Mouse (Mus musculus) stomach, embryonic 15.5 days (tissue): Measurements from ENCODE around the gene Clcnka. TPM values are rescaled to one million over a fixed set of nuclear protein-coding genes. Genes with fewer than 3 reads are reported as not detected.

ENCODE experiments used
- ATAC-seq: fragments of 200-750 bp; cut with Nextera tagmentation; 2 replicates; pipeline ENCODE4 v1.8.0; 2017; ENCODE audit warnings: low read depth, moderate number of reproducible peaks, moderate TSS enrichment; ENCODE audit not compliant: insufficient read depth, low FRiP score
- H3K27ac ChIP-seq: fragments of 300-500 bp; sonication (generic); 2 replicates; pipeline ENCODE4 v1.5.1; 2015; ENCODE audit warnings: mild to moderate bottlenecking, inconsistent platforms
- H3K27me3 ChIP-seq: fragments of 300-500 bp; sonication (generic); replicated peaks from 2 replicates; pipeline ENCODE4 v1.6.1; 2015; ENCODE audit warnings: inconsistent platforms
- H3K36me3 ChIP-seq: fragments of 300-500 bp; sonication (generic); 2 replicates; pipeline ENCODE4 v1.6.1; 2015; ENCODE audit warnings: inconsistent platforms
- H3K4me1 ChIP-seq: fragments of 300-500 bp; sonication (generic); 2 replicates; pipeline ENCODE4 v1.6.1; 2015; ENCODE audit warnings: inconsistent platforms
- H3K4me2 ChIP-seq: fragments of 300-500 bp; sonication (generic); 2 replicates; pipeline ENCODE4 v1.6.1; 2015; ENCODE audit warnings: mild to moderate bottlenecking, inconsistent platforms
- H3K4me3 ChIP-seq: fragments of 300-500 bp; sonication (generic); replicated peaks from 2 replicates; pipeline ENCODE4 v1.5.1; 2015; ENCODE audit warnings: inconsistent platforms
- H3K9ac ChIP-seq: fragments of 300-500 bp; sonication (generic); 2 replicates; pipeline ENCODE4 v1.6.1; 2015; ENCODE audit warnings: inconsistent platforms
- H3K9me3 ChIP-seq: fragments of 300-500 bp; sonication (generic); 2 replicates; pipeline ENCODE4 v1.6.1; 2016; ENCODE audit warnings: inconsistent platforms
- WGBS: fragments of 180-500 bp; shearing (Covaris S2); methylation state at CpG from one replicate; pipeline ENCODE4 v1.1.7; 2015; 5-methylcytosine and 5-hydroxymethylcytosine counted together
- polyA plus RNA-seq: library from polyadenylated mRNA; unstranded; fragments of >200 nt; fragmentation: Nextera tagmentation; extraction: Ambion mirVana; gene quantifications from 2 replicates; pipeline ENCODE4 v1.2.1, GENCODE M21; 2015

The Clcnka gene
- polyA plus RNA-seq = 0.21 and 0.35 TPM in 2 replicates

DNA sequence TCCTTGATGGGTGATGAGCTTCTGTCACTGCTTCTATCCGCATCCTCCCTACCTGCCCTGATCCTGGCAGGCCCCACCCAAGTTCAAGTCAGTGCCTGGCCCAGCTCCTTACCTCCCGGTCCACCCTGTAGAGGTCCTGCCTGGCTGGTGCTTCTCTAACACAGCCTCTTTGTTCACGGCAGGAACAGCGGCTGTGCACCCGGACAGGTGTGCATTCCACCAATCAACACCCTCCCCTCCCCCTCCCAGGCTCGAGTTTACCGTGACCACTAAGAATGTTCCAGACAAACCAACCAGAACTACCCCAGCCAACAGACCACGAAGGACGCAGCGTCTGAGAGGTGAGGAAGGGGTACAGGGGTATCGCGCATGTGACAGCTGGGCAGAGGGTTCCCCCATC, at the start of gene Clcnka:
Clcnka (minus strand) TSS at position 180 of the 400 bp plus-strand sequence.
- 49% methylated on average over 12 of the region's 12 CpGs for WGBS
- Histone ChIP-seq H3K4me1 (peaks cover 6% of the 10 kb centered on the region; the same call in 1 of the 2 replicates), H3K27ac (no peak within 1 kb of the TSS), H3K4me2 (no peak within 1 kb of the TSS), H3K27me3 (no peaks in the 10 kb centered on the region), H3K9me3 (no peaks in the 10 kb centered on the region), H3K4me3 (no peak within 1 kb of the TSS), H3K36me3 (no peaks in the 10 kb centered on the region), H3K9ac (no peak within 1 kb of the TSS)
- ATAC-seq = no peak

DNA sequence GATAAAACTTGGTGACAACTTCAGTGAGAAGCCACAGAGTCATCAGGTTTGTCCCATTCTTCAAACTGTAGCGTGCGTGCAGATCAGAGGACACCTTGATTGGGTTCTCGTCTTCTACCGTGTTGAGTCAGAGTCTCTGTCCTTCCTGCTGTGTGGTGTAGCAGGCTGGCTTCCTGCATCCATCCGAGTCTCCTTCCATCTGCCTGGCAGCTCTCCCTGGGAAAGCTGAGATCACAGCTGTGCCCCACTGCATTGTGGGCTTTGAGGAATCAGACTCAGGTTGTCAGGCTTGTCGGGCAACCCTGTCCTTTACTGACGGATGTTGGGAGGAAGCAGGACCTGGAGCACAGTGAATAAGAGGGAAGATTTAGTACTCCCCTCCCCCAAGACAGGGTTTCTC, 47.7 kb upstream of the Clcnka start:
- no peak for ATAC-seq
- H3K36me3 ChIP-seq = peaks cover 14% of the 10 kb centered on the region
- no peaks in the 10 kb centered on the region for H3K27me3 ChIP-seq
- H3K9ac ChIP-seq = no peak overlapping the region
- peaks cover 16% of the 10 kb centered on the region for H3K4me1 ChIP-seq
- no peak overlapping the region for H3K27ac ChIP-seq
- H3K9me3 ChIP-seq = no peaks in the 10 kb centered on the region
- no peak overlapping the region for H3K4me3 ChIP-seq
- H3K4me2 ChIP-seq = 0 out of 2 replicates have a peak overlapping the region, but pooled peaks have one; percentile 87
- 77% methylated on average over 7 of the region's 7 CpGs for WGBS

DNA sequence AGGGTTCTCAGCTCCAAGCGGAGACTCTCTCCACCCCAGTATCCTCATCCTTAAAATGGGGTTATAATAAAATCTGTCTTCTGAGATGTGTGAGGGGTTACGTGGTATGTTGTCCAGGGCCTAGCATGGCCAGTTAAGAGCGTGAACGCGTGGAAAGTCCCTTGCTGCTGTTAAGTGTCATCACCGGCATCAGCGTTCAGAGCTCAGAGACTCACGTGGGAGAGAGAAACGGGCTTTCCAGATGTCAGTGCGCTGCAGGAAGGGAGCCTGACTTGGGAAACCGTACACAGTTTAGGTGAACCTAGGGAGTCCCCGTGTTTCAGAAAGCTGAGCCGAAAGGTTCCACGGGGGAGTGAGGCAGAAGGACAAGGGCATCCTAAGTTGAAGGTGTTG, 46.8 kb upstream of the Clcnka start:
- Histone ChIP-seq H3K9ac (peak overlapping the region; percentile 88; the same call in 1 of the 2 replicates), H3K4me1 (peaks cover 16% of the 10 kb centered on the region), H3K36me3 (peaks cover 14% of the 10 kb centered on the region), H3K9me3 (no peaks in the 10 kb centered on the region), H3K27me3 (no peaks in the 10 kb centered on the region), H3K27ac (no peak overlapping the region), H3K4me2 (peak overlapping the region; percentile 87), H3K4me3 (peak overlapping the region; percentile 98)
- ATAC-seq = no peak
- 11% methylated on average over 14 of the region's 14 CpGs for WGBS

DNA sequence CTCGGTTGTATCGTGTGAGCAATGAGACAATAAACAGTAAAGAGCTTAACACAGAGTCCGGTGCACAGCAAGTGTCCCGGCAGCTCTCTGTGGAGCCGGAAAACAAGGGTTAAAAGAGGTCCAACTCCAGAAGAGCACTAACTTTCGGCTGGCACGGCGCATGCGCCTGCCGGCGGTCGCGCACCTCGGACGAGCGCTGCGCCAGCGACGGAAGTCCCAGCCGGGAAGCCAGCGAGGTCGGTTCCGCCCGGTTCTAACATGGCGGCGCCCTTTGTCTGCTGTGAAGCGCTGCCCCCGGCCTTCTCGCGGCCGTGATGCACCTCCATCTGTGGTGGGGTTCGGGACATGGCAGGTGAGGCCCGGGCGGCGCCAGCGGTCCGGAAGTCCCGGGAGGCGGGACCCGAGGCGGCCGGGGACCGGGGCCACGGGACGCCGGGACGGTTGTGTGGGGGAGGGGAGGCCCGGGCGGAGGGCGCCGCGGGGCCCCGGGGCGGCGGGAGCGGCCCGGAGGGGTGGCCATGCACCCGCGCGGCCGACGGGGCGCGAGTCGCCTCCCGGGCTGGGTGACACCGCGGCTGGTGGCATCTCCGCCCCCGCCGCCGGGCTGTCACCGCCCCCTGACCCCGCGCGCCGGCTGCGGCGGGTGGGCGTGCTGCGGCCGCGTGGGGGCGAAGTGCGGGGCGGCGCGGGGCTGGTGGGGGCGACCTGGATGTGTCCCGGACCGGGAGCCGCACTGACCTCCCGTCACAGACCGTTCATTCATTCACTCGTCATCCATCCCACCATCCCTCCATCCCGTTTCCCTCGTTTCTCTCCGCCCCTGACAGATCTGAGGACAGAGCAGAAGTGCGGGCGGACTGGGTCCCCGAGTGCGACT, 46.2 kb upstream of the Clcnka start, which contains the start of gene Zbtb17:
Zbtb17 (plus strand) TSS at position 204 of the 877 bp plus-strand sequence.
- H3K4me3 ChIP-seq = peak within 1 kb of the TSS; percentile 98
- peak within 1 kb of the TSS; percentile 55; the same call in 1 of the 2 replicates for H3K27ac ChIP-seq
- peak within 1 kb of the TSS; percentile 87 for H3K4me2 ChIP-seq
- peak; percentile 90 for ATAC-seq
- WGBS = under 1% methylated on average over 90 of the region's 102 CpGs
- peaks cover 14% of the 10 kb centered on the region for H3K36me3 ChIP-seq
- peaks cover 16% of the 10 kb centered on the region for H3K4me1 ChIP-seq
- H3K9ac ChIP-seq = peak within 1 kb of the TSS; percentile 88
- H3K9me3 ChIP-seq = no peaks in the 10 kb centered on the region
- H3K27me3 ChIP-seq = no peaks in the 10 kb centered on the region

DNA sequence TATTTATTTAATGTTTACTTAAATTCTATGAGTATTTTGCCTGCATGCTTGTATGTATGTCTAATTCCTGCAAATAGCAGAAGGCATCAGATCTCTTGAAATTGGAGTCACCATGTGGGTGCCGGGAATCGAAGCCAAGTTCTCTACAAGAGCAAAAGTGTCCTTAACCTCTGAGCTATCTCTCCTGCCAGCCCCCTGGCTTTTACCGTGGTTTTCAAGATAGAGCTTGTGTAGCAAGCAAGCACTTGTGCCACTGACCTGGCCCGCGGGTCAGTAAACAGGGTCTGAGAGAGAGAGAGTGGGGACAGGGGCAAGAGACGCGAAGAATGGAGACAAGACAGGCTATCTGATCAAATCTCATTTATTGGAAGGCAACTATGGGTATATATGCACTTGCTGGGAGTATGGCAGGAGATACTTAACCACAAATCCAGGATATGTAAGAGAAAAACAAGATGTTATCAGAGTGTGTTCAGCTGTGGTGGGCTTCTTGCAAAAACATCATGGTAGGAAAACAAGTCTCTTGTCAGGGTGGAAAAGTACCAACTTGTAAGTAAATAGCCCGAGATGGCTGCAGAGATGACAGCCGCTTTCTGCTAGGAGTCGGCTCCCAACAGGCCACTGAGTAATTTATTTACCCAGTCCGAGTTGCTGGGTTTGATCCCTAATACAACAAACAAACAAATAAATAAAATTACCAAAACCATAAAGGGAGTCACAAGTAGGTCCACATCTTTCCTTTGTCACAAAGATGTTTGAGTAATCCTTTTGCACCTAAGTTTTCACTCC, 45.3 kb upstream of the Clcnka start:
- H3K27ac ChIP-seq = no peak overlapping the region

DNA sequence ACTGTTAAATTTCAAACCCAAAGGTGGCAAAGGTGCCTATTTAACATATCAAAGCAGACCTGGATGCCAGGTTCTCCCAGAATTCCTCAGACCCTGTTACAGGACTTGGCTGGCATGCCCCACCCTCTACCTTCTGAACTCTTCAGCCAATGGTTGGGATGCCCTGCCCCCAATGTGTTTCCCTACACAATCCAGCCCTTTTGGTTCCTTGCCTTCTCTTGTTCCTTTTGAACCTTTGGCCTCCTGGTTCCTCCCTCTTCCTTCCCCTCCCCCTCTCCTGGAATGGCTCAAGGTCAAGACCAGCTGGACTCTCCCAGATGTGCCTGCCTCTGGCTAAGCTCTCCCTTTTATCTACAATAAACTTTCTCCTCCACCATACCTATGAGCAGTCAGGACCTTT, 42.4 kb upstream of the Clcnka start:
- H3K4me3 ChIP-seq = no peak overlapping the region
- ATAC-seq = no peak

More for the DNA sequence above, 45.3 kb upstream of the Clcnka start:
- no peaks in the 10 kb centered on the region for H3K27me3 ChIP-seq
- H3K4me3 ChIP-seq = peak overlapping the region; percentile 98
- WGBS = 38% methylated on average over 11 of the region's 11 CpGs
- H3K9me3 ChIP-seq = no peaks in the 10 kb centered on the region
- peaks cover 6% of the 10 kb centered on the region; the same call in 1 of the 2 replicates for H3K36me3 ChIP-seq
- H3K4me2 ChIP-seq = peak overlapping the region; percentile 87
- peaks cover 16% of the 10 kb centered on the region for H3K4me1 ChIP-seq
- ATAC-seq = no peak
- peak overlapping the region; percentile 88; the same call in 1 of the 2 replicates for H3K9ac ChIP-seq

DNA sequence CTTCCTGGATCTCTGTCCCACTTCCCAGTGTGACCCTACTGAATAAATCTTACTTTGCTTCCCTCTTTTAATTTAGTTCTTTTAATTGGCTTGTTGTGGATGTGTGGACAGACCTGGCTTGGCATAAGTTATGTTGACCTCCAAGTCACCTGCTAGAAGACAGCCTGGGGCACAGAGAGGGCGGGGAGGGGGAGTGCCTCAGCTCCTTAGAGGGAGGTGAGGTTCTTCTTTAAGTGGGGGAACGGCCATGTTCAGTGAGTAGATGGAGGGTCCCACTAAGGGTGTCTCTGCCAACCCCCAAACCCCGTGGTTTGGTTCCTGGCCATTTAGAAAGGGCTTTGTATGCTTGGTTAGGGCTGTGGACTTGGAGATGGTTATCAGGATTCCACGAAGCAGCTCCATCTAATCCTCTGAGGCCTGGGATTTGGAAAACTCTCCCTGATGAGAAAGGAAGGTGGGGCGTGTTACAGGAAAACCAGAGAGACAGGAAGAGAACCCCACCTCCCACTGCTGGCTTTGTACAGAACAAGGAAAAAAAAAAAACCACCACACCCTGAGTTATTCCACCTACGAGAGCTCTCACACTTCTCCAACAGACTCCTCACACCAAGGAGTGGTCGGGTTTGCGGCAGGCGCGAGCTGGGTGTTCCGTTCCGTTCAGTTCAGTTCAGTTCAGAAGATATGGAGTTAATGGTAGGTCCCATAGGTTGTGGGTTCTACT, 40.7 kb upstream of the Clcnka start:
- 0 out of 2 replicates have a peak, but pooled peaks cover 4% of the 10 kb centered on the region for H3K4me1 ChIP-seq
- WGBS = 73% methylated on average over 12 of the region's 12 CpGs
- no peak overlapping the region for H3K4me2 ChIP-seq
- H3K9me3 ChIP-seq = no peaks in the 10 kb centered on the region
- no peaks in the 10 kb centered on the region for H3K36me3 ChIP-seq
- no peak overlapping the region for H3K9ac ChIP-seq
- ATAC-seq = no peak
- H3K27me3 ChIP-seq = no peaks in the 10 kb centered on the region
- no peak overlapping the region for H3K27ac ChIP-seq
- H3K4me3 ChIP-seq = no peak overlapping the region

More for the DNA sequence above, 42.4 kb upstream of the Clcnka start:
- no peak overlapping the region for H3K9ac ChIP-seq
- no peaks in the 10 kb centered on the region for H3K27me3 ChIP-seq
- H3K36me3 ChIP-seq = no peaks in the 10 kb centered on the region
- no peak overlapping the region for H3K4me2 ChIP-seq
- H3K9me3 ChIP-seq = no peaks in the 10 kb centered on the region
- no peak overlapping the region for H3K27ac ChIP-seq
- H3K4me1 ChIP-seq = peaks cover 11% of the 10 kb centered on the region

DNA sequence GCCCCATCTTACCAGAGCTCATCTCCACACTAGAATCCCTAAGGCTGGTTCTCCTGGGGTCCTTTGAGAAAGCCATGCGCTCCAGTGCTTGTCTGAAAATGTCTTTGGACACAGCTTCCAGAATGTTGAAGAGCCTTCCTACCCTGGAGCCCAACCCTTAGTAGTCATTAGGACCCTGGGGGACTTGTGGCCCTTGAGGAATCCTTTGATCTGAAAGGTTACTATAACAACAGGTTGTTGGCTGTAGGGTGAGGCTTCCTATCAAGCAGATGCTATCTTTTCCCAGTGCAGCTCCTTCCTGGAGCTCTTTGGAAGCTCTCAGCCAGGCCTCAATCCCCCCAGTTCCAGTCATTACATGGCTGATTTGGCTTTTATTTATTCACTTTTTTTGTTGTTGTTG, 37.5 kb upstream of the Clcnka start, which contains the start of gene Srarp:
Srarp (minus strand) TSS at position 132 of the 400 bp plus-strand sequence.
- 92% methylated on average over 1 of the region's 1 CpGs for WGBS
- no peak for ATAC-seq
- H3K27ac ChIP-seq = no peak within 1 kb of the TSS
- no peaks in the 10 kb centered on the region for H3K4me1 ChIP-seq
- no peaks in the 10 kb centered on the region for H3K27me3 ChIP-seq
- H3K9me3 ChIP-seq = no peaks in the 10 kb centered on the region
- H3K36me3 ChIP-seq = no peaks in the 10 kb centered on the region
- no peak within 1 kb of the TSS for H3K4me2 ChIP-seq
- no peak within 1 kb of the TSS for H3K4me3 ChIP-seq
- H3K9ac ChIP-seq = no peak within 1 kb of the TSS

DNA sequence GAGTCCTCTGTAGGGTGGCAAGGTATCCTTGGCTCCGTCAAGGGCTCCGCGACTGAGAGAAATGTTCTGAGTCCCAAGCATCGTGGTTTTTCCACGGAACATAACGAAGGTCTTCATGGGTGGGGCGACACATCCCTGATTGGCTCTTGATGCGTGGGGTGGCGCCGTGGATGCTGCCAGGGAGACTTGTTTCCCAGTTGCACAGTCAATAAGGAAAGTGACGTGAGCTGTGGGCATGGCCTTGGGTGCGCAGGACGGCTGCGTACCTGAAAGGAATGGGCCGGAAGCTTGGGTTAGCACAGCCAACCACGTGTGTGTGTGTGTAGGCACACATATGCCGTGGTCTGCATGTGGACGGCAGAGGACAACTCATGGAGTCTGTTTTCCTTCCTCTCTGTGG, 34.7 kb upstream of the Clcnka start:
- H3K27me3 ChIP-seq = no peaks in the 10 kb centered on the region
- 82% methylated on average over 18 of the region's 18 CpGs for WGBS
- H3K4me3 ChIP-seq = no peak overlapping the region
- no peaks in the 10 kb centered on the region for H3K4me1 ChIP-seq
- no peaks in the 10 kb centered on the region for H3K36me3 ChIP-seq
- no peak overlapping the region for H3K27ac ChIP-seq
- no peak for ATAC-seq
- H3K9ac ChIP-seq = no peak overlapping the region
- H3K4me2 ChIP-seq = no peak overlapping the region
- no peaks in the 10 kb centered on the region for H3K9me3 ChIP-seq

DNA sequence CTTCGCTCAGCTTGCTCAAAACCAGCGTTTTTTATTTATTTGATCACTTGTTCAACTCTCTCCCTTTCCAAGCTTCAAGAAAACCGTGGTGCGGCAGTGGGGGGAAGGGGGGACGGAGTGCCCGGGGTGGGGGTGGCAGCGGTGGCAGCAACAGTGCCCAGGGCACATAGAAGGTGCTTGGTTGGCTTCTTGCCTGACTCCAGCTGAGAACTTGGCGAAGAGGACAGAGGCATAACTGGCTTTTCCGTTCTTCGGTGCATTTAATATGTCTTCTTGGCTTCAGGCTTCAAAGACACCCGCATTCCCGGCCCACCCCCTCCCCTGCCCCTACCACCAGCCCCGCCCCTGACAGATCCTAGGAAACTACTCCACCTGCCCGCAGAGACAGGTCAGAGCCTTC, 34.1 kb upstream of the Clcnka start:
- WGBS = 52% methylated on average over 14 of the region's 14 CpGs
- Histone ChIP-seq H3K4me2 (no peak overlapping the region), H3K4me3 (no peak overlapping the region), H3K27ac (no peak overlapping the region), H3K36me3 (no peaks in the 10 kb centered on the region), H3K9me3 (no peaks in the 10 kb centered on the region), H3K4me1 (no peaks in the 10 kb centered on the region), H3K9ac (no peak overlapping the region), H3K27me3 (no peaks in the 10 kb centered on the region)
- no peak for ATAC-seq

DNA sequence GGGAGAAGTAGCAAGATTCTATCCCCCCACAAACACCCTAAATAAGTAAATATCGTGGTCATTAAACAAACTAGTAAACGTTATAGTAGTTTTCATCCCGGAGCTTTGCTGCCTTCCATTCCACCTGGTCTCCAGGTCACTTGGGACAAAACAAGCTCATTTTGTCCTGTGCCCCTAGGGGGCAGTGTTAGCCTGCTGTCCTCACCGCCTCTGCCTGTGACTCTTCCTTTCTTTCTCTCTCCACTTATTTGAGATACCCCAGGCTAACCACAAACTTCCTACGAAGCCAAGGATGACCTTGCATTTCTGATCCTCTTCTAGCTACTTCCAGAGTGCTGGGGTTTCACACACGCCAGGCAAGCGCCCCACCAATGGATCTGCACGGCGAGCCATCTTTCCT, 32.5 kb upstream of the Clcnka start:
- H3K27me3 ChIP-seq = no peaks in the 10 kb centered on the region
- no peaks in the 10 kb centered on the region for H3K9me3 ChIP-seq
- WGBS = 43% methylated on average over 9 of the region's 9 CpGs
- H3K4me1 ChIP-seq = peaks cover 6% of the 10 kb centered on the region; the same call in 1 of the 2 replicates
- no peak overlapping the region for H3K27ac ChIP-seq
- H3K36me3 ChIP-seq = no peaks in the 10 kb centered on the region
- H3K4me3 ChIP-seq = no peak overlapping the region
- no peak overlapping the region for H3K9ac ChIP-seq
- no peak for ATAC-seq
- H3K4me2 ChIP-seq = no peak overlapping the region
